Mouse (Mus musculus): ENCODE results near the gene Gimap3.

DNA sequence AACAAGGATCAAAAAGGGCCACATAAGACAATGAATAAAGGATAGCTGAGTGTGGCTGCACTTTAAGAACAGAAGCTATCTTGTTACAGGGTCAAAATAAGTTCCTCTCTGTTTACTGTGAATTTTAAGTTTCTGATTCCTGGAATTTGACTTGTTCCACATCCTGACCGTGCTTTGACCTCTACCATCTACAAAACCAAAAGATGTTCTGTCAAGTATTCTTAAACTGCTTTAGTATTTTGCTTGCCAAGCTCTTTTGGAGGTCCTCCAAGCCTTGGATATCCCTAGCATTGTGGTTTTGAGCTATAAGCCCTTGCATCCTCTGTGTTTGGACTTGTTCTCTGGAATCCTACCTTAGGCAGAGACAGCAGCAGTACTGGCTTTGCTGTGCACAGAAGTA lies 14.5 kb upstream of the Gimap3 start:
- TF ChIP-seq CTCF (IDR thresholded peaks at IDR 0.05; ENCODE audit: extremely low read depth, insufficient read depth, insufficient read length, insufficient replicate concordance) (no peak), POLR2A (IDR thresholded peaks at IDR 0.05; ENCODE audit: low read depth, low read length) (no peak)
